Mouse (Mus musculus) midbrain, embryonic 16.5 days (tissue): ENCODE data around the gene Fbn1. TPM values are rescaled to one million over a fixed set of nuclear protein-coding genes. Genes with fewer than 3 reads are reported as not detected.

Experiments used
- ATAC-seq: fragments of 200-750 bp; cut with Nextera tagmentation; 2 replicates; pipeline ENCODE4 v1.8.0; 2017; ENCODE audit warnings: moderate TSS enrichment
- H3K27ac ChIP-seq: fragments of 300-500 bp; sonication (generic); 2 replicates; pipeline ENCODE4 v1.5.1; 2014; ENCODE audit warnings: mild to moderate bottlenecking, low read length, mixed read lengths
- H3K27me3 ChIP-seq: fragments of 300-500 bp; sonication (generic); 2 replicates; pipeline ENCODE4 v1.6.1; 2014; ENCODE audit warnings: low read depth, low read length, mixed read lengths; ENCODE audit not compliant: control insufficient read depth, insufficient read depth
- H3K36me3 ChIP-seq: fragments of 300-500 bp; sonication (generic); 2 replicates; pipeline ENCODE4 v1.6.1; 2014; ENCODE audit warnings: mild to moderate bottlenecking, low read length, moderate library complexity, mixed read lengths; ENCODE audit not compliant: control insufficient read depth, insufficient read depth
- H3K4me1 ChIP-seq: fragments of 300-500 bp; sonication (generic); 2 replicates; pipeline ENCODE4 v1.6.1; 2014; ENCODE audit warnings: mild to moderate bottlenecking, low read length, mixed read lengths; ENCODE audit not compliant: control insufficient read depth, insufficient read depth
- H3K4me2 ChIP-seq: fragments of 300-500 bp; sonication (generic); 2 replicates; pipeline ENCODE4 v1.6.1; 2014; ENCODE audit warnings: mild to moderate bottlenecking, low read length, mixed read lengths
- H3K4me3 ChIP-seq: fragments of 300-500 bp; sonication (generic); 2 replicates; pipeline ENCODE4 v1.5.1; 2014; ENCODE audit warnings: low read depth, mild to moderate bottlenecking, low read length, moderate library complexity, mixed read lengths
- H3K9ac ChIP-seq: fragments of 300-500 bp; sonication (generic); 2 replicates; pipeline ENCODE4 v1.6.1; 2014; ENCODE audit warnings: low read depth, low read length, mixed read lengths
- H3K9me3 ChIP-seq: fragments of 300-500 bp; sonication (generic); replicated peaks from 2 replicates; pipeline ENCODE4 v1.6.1; 2014; ENCODE audit warnings: mild to moderate bottlenecking, low read length, mixed read lengths; ENCODE audit not compliant: control insufficient read depth, poor library complexity, severe bottlenecking
- WGBS: fragments of 180-500 bp; shearing (Covaris S2); extraction: QIAGEN DNeasy Blood & Tissue Kit; methylation state at CpG from one replicate; pipeline ENCODE4 v1.1.7; 2014; 5-methylcytosine and 5-hydroxymethylcytosine counted together
- polyA plus RNA-seq: library from polyadenylated mRNA; unstranded; fragments of >200 nt; fragmentation: Nextera tagmentation; extraction: Ambion mirVana; gene quantifications from 2 replicates; pipeline ENCODE4 v1.2.1, GENCODE M21; 2015

Fbn1 gene
- polyA plus RNA-seq, 1 experiment from 2014 or later: 1.8 TPM

DNA sequence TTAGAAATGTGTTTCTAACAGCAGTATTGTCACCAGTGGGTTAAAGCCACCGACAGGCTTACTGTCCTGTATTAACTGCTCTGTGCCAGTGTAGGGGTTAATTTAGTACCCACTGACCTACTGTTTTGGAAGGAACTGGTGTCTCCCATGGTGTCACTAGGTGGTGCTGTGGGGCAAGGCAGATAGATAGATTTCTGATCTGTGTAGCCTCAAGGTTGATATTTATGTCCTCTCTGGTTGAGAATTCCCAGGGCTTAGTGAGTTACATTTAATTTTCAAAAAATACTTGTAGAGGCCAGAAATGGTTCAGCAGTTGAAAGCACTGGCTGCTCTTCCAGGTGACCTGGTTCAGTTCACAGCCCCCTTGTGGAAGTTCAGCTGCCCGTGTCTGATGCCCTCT lies 255.5 kb downstream of the Fbn1 start:
- H3K4me2 ChIP-seq: no peak overlapping the region
- WGBS: 53% methylated on average over 2 of the region's 2 CpGs
- H3K27ac ChIP-seq: no peak overlapping the region
- H3K4me3 ChIP-seq: no peak overlapping the region
- no peak overlapping the region for H3K9ac ChIP-seq
- H3K36me3 ChIP-seq: peaks cover 8% of the 10 kb centered on the region
- no peak for ATAC-seq
- H3K9me3 ChIP-seq: 0 out of 2 replicates have a peak, but pooled peaks cover 6% of the 10 kb centered on the region
- H3K27me3 ChIP-seq: no peaks in the 10 kb centered on the region
- peaks cover 13% of the 10 kb centered on the region for H3K4me1 ChIP-seq

DNA sequence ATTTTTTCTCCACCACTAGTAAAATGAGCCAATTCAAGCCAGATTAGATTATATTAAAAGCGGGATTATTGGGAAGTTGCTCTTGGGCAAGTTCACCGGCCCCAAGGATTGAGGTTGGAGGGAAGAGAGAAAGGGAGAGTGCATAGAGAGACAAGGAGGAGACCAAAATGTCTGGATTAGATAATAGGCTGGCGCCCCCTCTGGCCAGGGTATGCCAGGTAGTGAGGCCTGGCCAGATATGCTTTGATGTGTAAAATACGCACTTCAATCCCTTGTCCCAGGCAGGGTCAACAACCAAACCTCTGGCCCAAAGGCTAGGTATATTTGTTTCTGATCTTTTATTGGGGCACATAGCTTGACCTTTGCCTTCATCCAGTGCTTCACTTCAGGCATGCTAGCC lies 256.0 kb downstream of the Fbn1 start:
- no peak for ATAC-seq
- 94% methylated on average over 4 of the region's 4 CpGs for WGBS
- Histone ChIP-seq H3K9ac (no peak overlapping the region), H3K4me2 (no peak overlapping the region), H3K9me3 (0 out of 2 replicates have a peak, but pooled peaks cover 6% of the 10 kb centered on the region), H3K36me3 (peaks cover 8% of the 10 kb centered on the region), H3K27me3 (no peaks in the 10 kb centered on the region), H3K4me3 (no peak overlapping the region), H3K27ac (no peak overlapping the region), H3K4me1 (peaks cover 13% of the 10 kb centered on the region)

Other genes starting within 250 kb of the Fbn1 start
- 0.09 and 0.14 TPM in 2 replicates for gene Gm9913, start 2.9 kb downstream of the Fbn1 start, polyA plus RNA-seq
- 2.7 and 3.1 TPM in 2 replicates for gene Cep152, start 117.1 kb upstream of the Fbn1 start, polyA plus RNA-seq
- gene Eid1, start 165.1 kb upstream of the Fbn1 start, polyA plus RNA-seq: 431 and 443 TPM in 2 replicates
- 2.5 and 3.0 TPM in 2 replicates for gene Shc4, start 216.2 kb upstream of the Fbn1 start, polyA plus RNA-seq